Mouse (Mus musculus): ENCODE measurements at regions not wholly inside any gene's neighbourhood (a gene's known extent, or its start where the extent isn't known, plus 50 kb on each side); places are given as distances from the start of the nearest gene placed in this dataset.

GRCm38 (mm10) chr9:122629171-122629904 lies 117.8 kb upstream of the Topaz1 start:
- DNase-seq, result no peak

DNA sequence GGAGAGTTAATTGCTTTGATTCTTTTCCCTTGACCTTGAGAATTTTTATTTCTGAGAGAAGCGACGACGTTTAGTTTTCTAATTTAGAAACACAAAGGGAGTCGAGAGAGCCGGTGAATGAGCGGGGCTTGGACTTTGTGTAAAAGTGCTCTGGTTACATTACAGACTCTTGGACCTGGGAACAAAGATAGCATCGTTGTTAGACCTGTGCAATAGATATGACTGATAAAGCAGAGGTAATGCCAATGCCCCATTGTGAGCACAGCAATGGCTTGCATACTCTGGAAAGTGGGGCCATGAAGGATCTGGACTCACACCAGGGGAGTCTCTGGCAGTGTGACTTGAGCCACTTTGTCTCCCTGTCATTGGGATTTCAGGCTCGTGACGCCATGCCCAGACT lies 115.4 kb upstream of the Topaz1 start:
- DNase-seq, result no peak

GRCm38 (mm10) chr9:122633484-122633883 lies 113.7 kb upstream of the Topaz1 start:
- no peak for DNase-seq

GRCm38 (mm10) chr9:122635138-122635964 lies 111.8 kb upstream of the Topaz1 start:
- DNase-seq, result peak; percentile 43

DNA sequence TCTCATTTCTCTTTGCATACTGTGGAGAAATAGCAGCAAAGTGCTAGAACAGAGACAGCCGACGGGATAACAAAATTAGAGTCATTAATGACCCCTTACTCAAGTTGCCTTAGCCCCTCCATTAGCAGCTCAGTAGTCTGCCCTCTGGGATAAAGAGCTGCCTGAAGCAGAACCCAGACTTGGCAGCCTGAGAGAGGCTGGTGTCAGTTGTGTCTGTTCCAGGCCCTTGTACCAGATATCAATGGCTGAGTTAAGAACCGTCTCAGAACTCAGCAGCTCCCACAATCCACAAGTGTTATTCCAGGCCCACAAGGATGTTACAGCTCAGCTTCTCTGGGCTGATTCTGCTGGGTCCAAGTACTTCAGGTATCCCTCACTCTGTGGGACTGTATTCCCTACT lies 109.6 kb upstream of the Topaz1 start:
- DNase-seq, result no peak

- DNase-seq, result no peak
Observed at GRCm38 (mm10) chr9:122639239-122639638, 107.9 kb upstream of the Topaz1 start.

- no peak for DNase-seq
Observed at GRCm38 (mm10) chr9:122642913-122643312, 104.2 kb upstream of the Topaz1 start.

DNA sequence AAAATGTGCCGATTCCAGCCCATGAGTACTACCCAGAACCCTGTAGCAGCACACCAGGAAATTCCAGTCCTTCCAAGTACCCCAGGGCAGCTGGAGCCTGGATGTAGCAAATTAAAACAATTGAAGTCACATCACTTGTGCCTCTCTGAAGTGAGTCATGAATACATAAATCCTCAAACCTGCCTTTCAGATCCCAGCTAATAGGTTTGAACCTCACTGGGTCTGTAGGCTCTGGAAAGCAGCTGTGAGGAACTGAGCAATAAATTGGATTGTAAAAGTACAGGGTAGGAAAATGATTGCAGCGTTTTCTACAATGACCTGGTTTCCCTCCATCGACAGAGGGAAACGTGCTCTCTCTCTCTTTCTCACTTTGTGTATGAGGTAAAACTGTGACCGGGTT lies 101.6 kb upstream of the Topaz1 start:
- no peak for DNase-seq

DNA sequence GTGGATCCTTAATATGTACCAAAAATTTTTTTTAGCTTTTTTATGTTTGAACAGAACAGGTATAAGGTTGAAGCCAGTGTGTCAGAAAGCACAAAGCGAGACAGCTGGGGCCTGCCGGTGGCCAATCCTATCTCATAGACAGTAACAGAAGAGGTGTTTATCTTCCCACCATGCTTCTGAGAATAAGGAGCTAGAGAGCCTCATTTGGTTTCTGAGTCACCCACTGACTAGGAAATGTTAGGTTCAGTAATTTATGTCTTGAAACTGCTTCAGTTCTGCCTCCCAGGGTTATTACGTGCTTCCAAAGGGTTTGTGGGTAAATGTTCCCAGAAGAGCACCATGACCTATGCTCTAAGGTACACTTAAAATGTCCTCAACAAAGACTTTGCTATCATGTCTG lies 96.3 kb upstream of the Topaz1 start:
- DNase-seq, result no peak

GRCm38 (mm10) chr9:122655583-122655982 lies 91.6 kb upstream of the Topaz1 start:
- DNase-seq, result no peak

GRCm38 (mm10) chr9:122660050-122660449 lies 87.1 kb upstream of the Topaz1 start:
- no peak for DNase-seq

GRCm38 (mm10) chr9:122666978-122667645 lies 80.0 kb upstream of the Topaz1 start:
- DNase-seq, result no peak

- DNase-seq, result no peak
Observed at GRCm38 (mm10) chr9:122667646-122667981, 79.5 kb upstream of the Topaz1 start.

GRCm38 (mm10) chr9:122673777-122674176 lies 73.4 kb upstream of the Topaz1 start:
- no peak for DNase-seq

DNA sequence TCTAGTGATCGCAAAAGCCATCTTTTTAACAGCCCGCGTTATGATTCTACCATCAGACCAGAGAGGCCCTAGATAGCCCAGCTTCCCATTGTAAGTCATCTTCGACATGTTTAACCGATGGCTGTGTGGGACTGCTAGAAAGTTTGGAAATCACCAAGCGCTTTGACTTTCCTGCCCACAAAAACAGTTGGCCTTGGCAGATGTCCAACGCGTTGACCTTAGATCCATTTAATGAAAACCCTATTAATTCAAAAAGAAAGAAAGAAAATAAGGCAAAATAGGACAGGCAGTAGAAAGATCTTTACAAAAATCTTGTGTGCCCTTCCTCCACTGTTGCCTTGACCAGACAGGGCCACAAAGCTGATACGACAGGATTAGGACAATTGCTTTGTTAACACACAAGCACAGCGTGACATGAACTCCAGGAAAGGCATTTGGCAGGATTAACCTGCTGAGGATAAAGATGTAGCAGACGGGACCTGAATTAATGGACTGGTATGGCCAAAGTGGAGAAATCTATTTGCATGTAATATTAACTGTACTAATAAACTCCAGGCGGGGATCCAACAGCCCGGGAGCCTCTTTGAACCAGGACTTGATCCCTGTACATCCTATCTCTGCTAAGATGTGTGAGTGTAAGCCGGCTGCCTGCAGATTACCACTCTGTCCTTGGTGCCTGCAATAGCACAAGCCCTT lies 69.0 kb upstream of the Topaz1 start:
- no peak for DNase-seq

DNA sequence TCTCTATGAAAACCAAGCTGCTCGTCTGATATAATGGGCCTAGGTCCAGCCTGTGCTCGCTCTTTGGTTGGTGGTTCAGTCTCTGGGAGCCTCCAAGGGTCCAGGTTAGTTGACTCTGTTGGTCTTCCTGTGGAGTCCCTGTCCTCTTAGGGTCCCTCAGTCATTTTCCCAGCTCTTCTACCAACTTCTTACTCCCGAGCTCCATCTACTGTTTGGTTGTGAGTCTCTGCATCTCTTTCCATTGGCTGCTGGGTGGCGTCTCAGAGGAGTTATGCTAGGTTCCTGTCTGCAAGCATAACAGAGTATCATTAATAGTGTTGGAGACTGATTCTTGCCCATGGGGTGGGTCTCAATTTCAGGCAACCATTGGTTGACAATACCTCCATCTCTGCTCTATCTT lies 60.0 kb upstream of the Topaz1 start:
- DNase-seq, result no peak

- no peak for DNase-seq
Observed at GRCm38 (mm10) chr9:122691879-122692278, 55.3 kb upstream of the Topaz1 start.

DNA sequence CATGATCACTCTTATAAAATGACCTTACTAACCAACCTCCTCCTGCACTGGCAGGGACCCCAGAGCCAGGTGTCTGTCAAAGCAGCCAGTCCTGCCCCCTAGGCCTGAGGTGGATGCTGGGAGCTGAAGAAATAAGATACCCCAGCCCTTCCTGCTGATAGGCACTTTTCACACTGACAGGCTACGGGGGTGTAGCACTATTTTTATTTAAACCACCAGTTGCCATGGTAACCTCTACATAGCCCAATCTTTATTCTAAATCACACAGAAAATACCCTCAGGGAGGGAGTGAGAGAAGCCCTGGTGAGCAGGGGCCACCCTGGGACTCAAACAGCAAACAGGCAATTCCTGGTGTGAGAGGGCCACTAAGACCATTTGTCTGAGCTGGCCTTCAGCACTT lies 51.4 kb upstream of the Topaz1 start:
- no peak for DNase-seq
